Mouse (Mus musculus): Measurements from ENCODE around the gene Armcx6. TPM values are rescaled to one million over a fixed set of nuclear protein-coding genes. Genes with fewer than 3 reads are reported as not detected.

Armcx6 gene
- polyA plus RNA-seq, 1 experiment from 2014 or later: 19.6 TPM

Small RNA genes within 50 kb of the gene (microRNA-seq; reads per million reads assigned to microRNA genes)
- gene Mir7093: 1.4 reads per million

Other genes with a start within 250 kb of the Armcx6 start
- gene Timm8a1, start 209.6 kb downstream of the Armcx6 start, polyA plus RNA-seq (2015; fragmentation: Nextera tagmentation; extraction: Ambion mirVana): 58.2 and 58.4 TPM in 2 replicates
- gene Btk, start 167.8 kb downstream of the Armcx6 start, polyA plus RNA-seq (2015; fragmentation: Nextera tagmentation; extraction: Ambion mirVana): 1.9 and 2.1 TPM in 2 replicates
- gene Rpl36a, start 165.8 kb downstream of the Armcx6 start, polyA plus RNA-seq (2015; fragmentation: Nextera tagmentation; extraction: Ambion mirVana): 359 and 439 TPM in 2 replicates
- 6.9 TPM in 2 replicates for gene Gla, start 150.3 kb downstream of the Armcx6 start, polyA plus RNA-seq (2015; fragmentation: Nextera tagmentation; extraction: Ambion mirVana)
- 160 and 172 TPM in 2 replicates for gene Hnrnph2, start 150.2 kb downstream of the Armcx6 start, polyA plus RNA-seq (2015; fragmentation: Nextera tagmentation; extraction: Ambion mirVana)
- 5.0 and 5.3 TPM in 2 replicates for gene Armcx4, start 64.9 kb downstream of the Armcx6 start, polyA plus RNA-seq (2015; fragmentation: Nextera tagmentation; extraction: Ambion mirVana)
- gene Armcx1, start 33.5 kb downstream of the Armcx6 start, polyA plus RNA-seq (2015; fragmentation: Nextera tagmentation; extraction: Ambion mirVana): 52.7 and 54.0 TPM in 2 replicates
- gene Armcx3, start 5.2 kb upstream of the Armcx6 start, polyA plus RNA-seq (2015; fragmentation: Nextera tagmentation; extraction: Ambion mirVana): 72.4 and 75.8 TPM in 2 replicates
- 64.3 and 70.9 TPM in 2 replicates for gene Armcx2, start 57.8 kb upstream of the Armcx6 start, polyA plus RNA-seq (2015; fragmentation: Nextera tagmentation; extraction: Ambion mirVana)
- 0.88 and 1.2 TPM in 2 replicates for gene Nxf2, start 213.3 kb upstream of the Armcx6 start, polyA plus RNA-seq (2015; fragmentation: Nextera tagmentation; extraction: Ambion mirVana)

All from lung, embryonic 16.5 days (tissue).